Mouse (Mus musculus): ENCODE data around the gene 1700092M07Rik. TPM values are rescaled to one million over a fixed set of nuclear protein-coding genes. Genes with fewer than 3 reads are reported as not detected.
A peak's percentile ranks its signal among the peaks of the same experiment; 100 is the strongest.

Gene 1700092M07Rik
- polyA plus RNA-seq, 1 experiment from 2014 or later: 2.8 TPM

GRCm38 (mm10) chr19:8756635-8757387 lies 16.3 kb downstream of the 1700092M07Rik start, which contains the start of gene Nxf1:
Gene Nxf1 (plus strand): TSS chr19:8757073.
- under 1% methylated on average over 72 of the region's 75 CpGs for WGBS
- peak within 1 kb of the TSS; percentile 88 for H3K4me3 ChIP-seq (replicated peaks; ENCODE audit: low read length)
- peaks cover 13% of the 10 kb centered on the region; the same call in 1 of the 2 replicates for H3K36me3 ChIP-seq (ENCODE audit: control insufficient read depth, insufficient read depth)
- H3K9me3 ChIP-seq (ENCODE audit: control insufficient read depth, low read length): no peaks in the 10 kb centered on the region
- H3K4me2 ChIP-seq (ENCODE audit: low read length): peak within 1 kb of the TSS; percentile 87
- peak within 1 kb of the TSS; percentile 82 for H3K9ac ChIP-seq (replicated peaks; ENCODE audit: low read depth, low read length)
- peak; percentile 96 for ATAC-seq
- H3K4me1 ChIP-seq (replicated peaks; ENCODE audit: control insufficient read depth, insufficient read depth, low read length): peaks cover 24% of the 10 kb centered on the region
- H3K27me3 ChIP-seq (replicated peaks; ENCODE audit: control insufficient read depth, insufficient read depth, low read length): no peaks in the 10 kb centered on the region
- peak within 1 kb of the TSS; percentile 86 for H3K27ac ChIP-seq (ENCODE audit: low read length)

- Histone ChIP-seq H3K27me3 (replicated peaks; ENCODE audit: control insufficient read depth, insufficient read depth, low read length) (no peaks in the 10 kb centered on the region), H3K36me3 (ENCODE audit: control insufficient read depth, insufficient read depth) (peaks cover 15% of the 10 kb centered on the region), H3K4me3 (replicated peaks; ENCODE audit: low read length) (peak overlapping the region; percentile 88), H3K9ac (replicated peaks; ENCODE audit: low read depth, low read length) (peak overlapping the region; percentile 82), H3K9me3 (ENCODE audit: control insufficient read depth, low read length) (no peaks in the 10 kb centered on the region), H3K4me1 (replicated peaks; ENCODE audit: control insufficient read depth, insufficient read depth, low read length) (peaks cover 24% of the 10 kb centered on the region), H3K4me2 (ENCODE audit: low read length) (peak overlapping the region; percentile 87), H3K27ac (ENCODE audit: low read length) (peak overlapping the region; percentile 86)
- ATAC-seq: no peak; the same call in 1 of the 2 replicates
- WGBS: 2% methylated on average over 14 of the region's 14 CpGs
These were observed 17.0 kb downstream of the 1700092M07Rik start for GRCm38 (mm10) chr19:8757471-8757998.

DNA sequence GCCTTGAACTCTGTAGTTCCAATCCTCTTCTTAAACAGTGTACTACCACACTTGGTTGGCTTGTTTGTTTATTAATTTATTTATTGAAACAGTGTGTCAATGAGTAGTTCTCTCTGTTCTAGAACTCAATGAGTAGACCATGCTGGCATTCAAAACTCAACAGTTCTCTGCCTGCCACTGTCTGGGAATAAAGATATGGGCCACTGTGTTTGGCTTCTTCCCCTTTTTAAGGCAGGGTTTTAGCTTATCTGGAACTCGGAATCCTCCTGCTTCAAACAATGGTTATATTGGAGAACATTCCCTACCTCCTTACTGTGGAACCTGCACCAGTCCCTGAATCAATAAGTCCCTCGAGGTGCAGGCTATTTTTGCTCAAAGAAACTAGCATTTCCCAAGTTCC lies 18.4 kb downstream of the 1700092M07Rik start:
- no peak overlapping the region for H3K9ac ChIP-seq (replicated peaks; ENCODE audit: low read depth, low read length)
- no peaks in the 10 kb centered on the region for H3K27me3 ChIP-seq (replicated peaks; ENCODE audit: control insufficient read depth, insufficient read depth, low read length)
- 95% methylated on average over 2 of the region's 2 CpGs for WGBS
- no peak overlapping the region for H3K27ac ChIP-seq (ENCODE audit: low read length)
- H3K9me3 ChIP-seq (ENCODE audit: control insufficient read depth, low read length): no peaks in the 10 kb centered on the region
- no peak for ATAC-seq
- no peak overlapping the region for H3K4me3 ChIP-seq (replicated peaks; ENCODE audit: low read length)
- H3K4me2 ChIP-seq (ENCODE audit: low read length): no peak overlapping the region
- peaks cover 24% of the 10 kb centered on the region for H3K4me1 ChIP-seq (replicated peaks; ENCODE audit: control insufficient read depth, insufficient read depth, low read length)
- H3K36me3 ChIP-seq (ENCODE audit: control insufficient read depth, insufficient read depth): peaks cover 21% of the 10 kb centered on the region

GRCm38 (mm10) chr19:8760757-8761156 lies 20.2 kb downstream of the 1700092M07Rik start:
- ATAC-seq: no peak
- WGBS: 89% methylated on average over 2 of the region's 2 CpGs
- H3K27ac ChIP-seq (ENCODE audit: low read length): no peak overlapping the region
- peaks cover 34% of the 10 kb centered on the region for H3K36me3 ChIP-seq (ENCODE audit: control insufficient read depth, insufficient read depth)
- H3K4me1 ChIP-seq (replicated peaks; ENCODE audit: control insufficient read depth, insufficient read depth, low read length): peaks cover 19% of the 10 kb centered on the region
- H3K9ac ChIP-seq (replicated peaks; ENCODE audit: low read depth, low read length): no peak overlapping the region
- H3K4me3 ChIP-seq (replicated peaks; ENCODE audit: low read length): no peak overlapping the region
- H3K4me2 ChIP-seq (ENCODE audit: low read length): no peak overlapping the region
- H3K9me3 ChIP-seq (ENCODE audit: control insufficient read depth, low read length): no peaks in the 10 kb centered on the region
- no peaks in the 10 kb centered on the region for H3K27me3 ChIP-seq (replicated peaks; ENCODE audit: control insufficient read depth, insufficient read depth, low read length)

GRCm38 (mm10) chr19:8763276-8763675 lies 22.8 kb downstream of the 1700092M07Rik start:
- H3K27me3 ChIP-seq (replicated peaks; ENCODE audit: control insufficient read depth, insufficient read depth, low read length): no peaks in the 10 kb centered on the region
- H3K9ac ChIP-seq (replicated peaks; ENCODE audit: low read depth, low read length): no peak overlapping the region
- no peaks in the 10 kb centered on the region for H3K9me3 ChIP-seq (ENCODE audit: control insufficient read depth, low read length)
- H3K4me1 ChIP-seq (replicated peaks; ENCODE audit: control insufficient read depth, insufficient read depth, low read length): peaks cover 8% of the 10 kb centered on the region
- WGBS: 94% methylated on average over 4 of the region's 4 CpGs
- H3K4me2 ChIP-seq (ENCODE audit: low read length): no peak overlapping the region
- H3K4me3 ChIP-seq (replicated peaks; ENCODE audit: low read length): no peak overlapping the region
- no peak overlapping the region for H3K27ac ChIP-seq (ENCODE audit: low read length)
- ATAC-seq: no peak
- peaks cover 57% of the 10 kb centered on the region for H3K36me3 ChIP-seq (ENCODE audit: control insufficient read depth, insufficient read depth)

GRCm38 (mm10) chr19:8765562-8765961 lies 25.0 kb downstream of the 1700092M07Rik start:
- Histone ChIP-seq H3K27me3 (replicated peaks; ENCODE audit: control insufficient read depth, insufficient read depth, low read length) (no peaks in the 10 kb centered on the region), H3K36me3 (ENCODE audit: control insufficient read depth, insufficient read depth) (peaks cover 71% of the 10 kb centered on the region), H3K4me1 (replicated peaks; ENCODE audit: control insufficient read depth, insufficient read depth, low read length) (peaks cover 2% of the 10 kb centered on the region), H3K4me3 (replicated peaks; ENCODE audit: low read length) (no peak overlapping the region), H3K27ac (ENCODE audit: low read length) (no peak overlapping the region), H3K4me2 (ENCODE audit: low read length) (no peak overlapping the region), H3K9ac (replicated peaks; ENCODE audit: low read depth, low read length) (no peak overlapping the region), H3K9me3 (ENCODE audit: control insufficient read depth, low read length) (no peaks in the 10 kb centered on the region)
- 98% methylated on average over 9 of the region's 9 CpGs for WGBS
- no peak for ATAC-seq

DNA sequence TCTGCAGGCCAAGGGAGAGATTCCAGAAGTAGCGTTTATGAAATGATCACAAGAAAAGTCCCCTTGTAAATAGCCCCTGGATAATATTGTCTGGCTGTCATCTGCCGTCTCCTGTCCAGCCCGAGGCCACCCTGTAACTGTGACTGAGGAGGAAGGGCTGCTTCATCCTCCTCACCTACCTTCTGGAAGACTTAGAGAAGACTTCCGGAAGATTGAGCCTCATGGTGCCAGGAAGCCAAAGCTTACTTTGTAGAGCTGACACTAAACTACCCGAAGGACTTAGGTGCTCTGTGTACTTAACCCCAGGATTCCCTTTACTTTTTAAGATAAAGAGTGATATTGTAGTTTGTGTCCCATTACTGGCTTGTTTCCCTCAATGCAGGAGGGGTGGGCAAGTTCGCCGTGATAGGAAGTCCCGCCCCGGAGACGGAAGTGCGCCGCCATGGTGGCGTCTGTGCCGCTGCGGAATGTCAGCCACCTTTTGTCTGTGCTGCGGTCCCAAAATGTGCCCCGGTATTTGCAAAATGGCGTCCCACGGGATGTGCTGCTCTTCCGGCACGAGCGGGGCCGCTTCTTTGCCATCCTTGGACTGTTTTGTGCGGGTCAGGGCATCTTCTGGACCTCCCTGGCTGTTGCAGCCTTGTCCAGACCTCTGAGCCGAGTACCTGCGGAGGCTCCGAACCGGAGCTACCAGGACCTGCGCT lies 30.2 kb downstream of the 1700092M07Rik start, which contains the start of gene Tmem223:
Gene Tmem223 (plus strand): TSS at position 430 of the 704 bp plus-strand sequence.
- Histone ChIP-seq H3K4me2 (ENCODE audit: low read length) (peak within 1 kb of the TSS; percentile 55), H3K27ac (ENCODE audit: low read length) (peak within 1 kb of the TSS; percentile 90), H3K9ac (replicated peaks; ENCODE audit: low read depth, low read length) (peak within 1 kb of the TSS; percentile 88), H3K4me3 (replicated peaks; ENCODE audit: low read length) (peak within 1 kb of the TSS; percentile 78), H3K9me3 (ENCODE audit: control insufficient read depth, low read length) (no peaks in the 10 kb centered on the region), H3K27me3 (replicated peaks; ENCODE audit: control insufficient read depth, insufficient read depth, low read length) (no peaks in the 10 kb centered on the region), H3K36me3 (ENCODE audit: control insufficient read depth, insufficient read depth) (peaks cover 44% of the 10 kb centered on the region), H3K4me1 (replicated peaks; ENCODE audit: control insufficient read depth, insufficient read depth, low read length) (peaks cover 33% of the 10 kb centered on the region)
- peak; percentile 41 for ATAC-seq
- 17% methylated on average over 29 of the region's 29 CpGs for whole genome bisulfite sequencing

DNA sequence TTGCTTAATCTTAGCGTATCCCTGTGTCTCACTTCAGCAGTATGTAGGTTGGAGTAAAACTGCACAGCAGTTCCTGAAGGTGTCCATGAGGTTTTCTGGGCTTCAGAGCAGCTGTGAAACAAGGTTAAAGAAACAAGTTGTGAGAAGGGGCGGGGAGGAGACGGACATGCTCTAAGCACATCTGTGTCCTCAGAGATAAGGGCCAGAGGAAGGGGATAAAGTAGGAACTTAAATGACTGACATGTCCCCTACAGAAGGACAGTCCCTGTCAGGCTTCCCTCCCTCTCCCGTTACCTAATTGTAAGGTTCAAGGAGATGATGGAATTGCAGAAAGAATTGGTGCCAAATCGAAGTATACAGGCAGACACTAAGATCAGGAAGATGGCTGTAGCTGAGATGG lies 32.5 kb downstream of the 1700092M07Rik start:
- no peak for ATAC-seq
- no peak overlapping the region for H3K4me3 ChIP-seq (replicated peaks; ENCODE audit: low read length)
- H3K4me1 ChIP-seq (replicated peaks; ENCODE audit: control insufficient read depth, insufficient read depth, low read length): peaks cover 34% of the 10 kb centered on the region
- 89% methylated on average over 5 of the region's 5 CpGs for WGBS
- peaks cover 23% of the 10 kb centered on the region for H3K36me3 ChIP-seq (ENCODE audit: control insufficient read depth, insufficient read depth)
- no peak overlapping the region for H3K9ac ChIP-seq (replicated peaks; ENCODE audit: low read depth, low read length)
- no peaks in the 10 kb centered on the region for H3K9me3 ChIP-seq (ENCODE audit: control insufficient read depth, low read length)
- H3K4me2 ChIP-seq (ENCODE audit: low read length): no peak overlapping the region
- H3K27ac ChIP-seq (ENCODE audit: low read length): no peak overlapping the region
- H3K27me3 ChIP-seq (replicated peaks; ENCODE audit: control insufficient read depth, insufficient read depth, low read length): no peaks in the 10 kb centered on the region

GRCm38 (mm10) chr19:8773409-8773808 lies 32.9 kb downstream of the 1700092M07Rik start:
- Histone ChIP-seq H3K27me3 (replicated peaks; ENCODE audit: control insufficient read depth, insufficient read depth, low read length) (no peaks in the 10 kb centered on the region), H3K9ac (replicated peaks; ENCODE audit: low read depth, low read length) (no peak overlapping the region), H3K4me2 (ENCODE audit: low read length) (peak overlapping the region; percentile 99), H3K36me3 (ENCODE audit: control insufficient read depth, insufficient read depth) (peaks cover 19% of the 10 kb centered on the region), H3K4me1 (replicated peaks; ENCODE audit: control insufficient read depth, insufficient read depth, low read length) (peaks cover 34% of the 10 kb centered on the region), H3K9me3 (ENCODE audit: control insufficient read depth, low read length) (no peaks in the 10 kb centered on the region), H3K27ac (ENCODE audit: low read length) (no peak overlapping the region), H3K4me3 (replicated peaks; ENCODE audit: low read length) (peak overlapping the region; percentile 82)
- 58% methylated on average over 6 of the region's 6 CpGs for WGBS
- ATAC-seq: no peak
